Mouse (Mus musculus): ENCODE measurements around the gene Samd4b. TPM values are rescaled to one million over a fixed set of nuclear protein-coding genes. Genes with fewer than 3 reads are reported as not detected.

The Samd4b gene
- polyA plus RNA-seq, 1 experiment from 2014 or later, result 33.6 TPM

DNA sequence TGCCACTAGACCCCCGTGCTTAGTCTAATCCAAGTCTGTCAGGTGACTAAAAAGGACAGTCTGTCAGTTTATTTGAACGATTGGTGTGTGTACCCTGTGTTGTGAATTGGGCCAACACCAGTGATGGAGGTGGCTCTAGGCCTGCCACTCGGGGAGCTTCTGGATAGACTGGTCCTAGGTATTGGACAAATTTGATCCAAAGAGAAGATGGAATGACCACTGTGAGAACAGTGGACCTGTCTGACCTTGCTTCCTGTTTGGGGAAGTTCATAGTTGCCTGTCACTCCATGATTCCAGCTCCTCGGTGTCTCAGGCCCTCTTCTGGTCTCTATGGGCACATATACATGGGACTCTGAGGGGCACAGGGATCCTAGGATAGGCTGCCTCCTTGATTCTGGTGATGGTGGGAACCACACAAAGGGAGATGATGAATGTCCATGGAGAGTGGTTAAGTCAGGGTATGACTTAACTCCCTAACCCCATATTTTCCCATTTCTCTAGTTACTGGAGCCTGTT, 246.2 kb downstream of the Samd4b start:
- 33% methylated on average over 4 of the region's 4 CpGs for WGBS
- Histone ChIP-seq H3K9ac (peak overlapping the region; percentile 99), H3K4me2 (peak overlapping the region; percentile 71), H3K27me3 (no peaks in the 10 kb centered on the region), H3K9me3 (replicated peaks) (no peaks in the 10 kb centered on the region), H3K4me1 (peaks cover 20% of the 10 kb centered on the region), H3K4me3 (replicated peaks) (peak overlapping the region; percentile 74), H3K36me3 (peaks cover 38% of the 10 kb centered on the region), H3K27ac (no peak overlapping the region)
- ATAC-seq (replicated peaks; ENCODE audit: low FRiP score), result no peak

DNA sequence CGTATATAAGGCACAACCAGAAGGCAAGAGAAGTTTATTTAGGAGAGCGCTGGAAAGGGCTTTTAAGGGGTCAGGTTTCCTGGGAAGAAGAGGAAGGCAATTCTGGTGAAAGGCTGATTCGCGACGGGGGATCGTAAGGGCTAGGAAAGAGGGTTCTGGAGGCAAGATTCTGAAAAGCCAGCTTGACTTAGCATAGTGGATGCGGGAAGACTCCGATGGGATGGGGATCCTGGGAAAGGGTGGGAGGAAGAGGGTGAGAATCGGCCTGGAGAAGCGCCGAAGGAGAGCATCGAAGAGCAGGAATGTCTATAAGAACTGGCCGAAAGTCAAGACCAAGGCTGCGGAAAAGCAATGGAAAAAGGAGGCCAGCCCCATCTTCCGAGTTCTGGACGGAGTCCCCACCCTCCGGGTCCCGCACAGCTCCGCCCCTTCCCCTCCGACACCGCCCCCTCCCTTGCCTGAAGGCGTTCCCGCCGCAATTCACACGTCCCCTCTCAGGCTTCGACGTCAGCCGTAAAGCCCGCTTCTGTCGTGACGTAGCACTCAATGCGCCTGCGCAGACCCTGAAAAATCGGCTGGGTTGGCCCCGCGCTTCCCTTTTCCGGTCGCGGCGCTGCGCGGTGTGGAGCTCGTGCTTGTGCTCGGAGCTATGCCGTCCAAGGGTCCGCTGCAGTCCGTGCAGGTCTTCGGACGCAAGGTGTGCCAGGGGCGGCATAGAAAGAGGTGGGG, 247.6 kb downstream of the Samd4b start, which contains the start of gene Rps16:
Gene Rps16 (plus strand): TSS at position 498 of the 729 bp plus-strand sequence.
- under 1% methylated on average over 50 of the region's 50 CpGs for WGBS
- no peaks in the 10 kb centered on the region for H3K27me3 ChIP-seq
- no peaks in the 10 kb centered on the region for H3K9me3 ChIP-seq (replicated peaks)
- peak within 1 kb of the TSS; percentile 99 for H3K9ac ChIP-seq
- peak; percentile 93 for ATAC-seq (replicated peaks; ENCODE audit: low FRiP score)
- peaks cover 37% of the 10 kb centered on the region for H3K36me3 ChIP-seq
- peak within 1 kb of the TSS; percentile 94 for H3K27ac ChIP-seq
- peak within 1 kb of the TSS; percentile 74 for H3K4me3 ChIP-seq (replicated peaks)
- H3K4me2 ChIP-seq, result peak within 1 kb of the TSS; percentile 71
- peaks cover 18% of the 10 kb centered on the region for H3K4me1 ChIP-seq

Small RNA genes lying within 50 kb of the gene (microRNA-seq; reads per million reads assigned to microRNA genes)
- 0.59 reads per million for gene Mir7049

Other genes starting within 250 kb of the Samd4b start
- gene Rps16, start 247.5 kb downstream of the Samd4b start, polyA plus RNA-seq (2015; fragmentation: Nextera tagmentation; extraction: Ambion mirVana), result 995 and 1,159 TPM in 2 replicates
- gene Plekhg2, start 225.5 kb downstream of the Samd4b start, polyA plus RNA-seq (2015; fragmentation: Nextera tagmentation; extraction: Ambion mirVana), result 69.9 and 84.6 TPM in 2 replicates
- gene Zfp36, start 217.9 kb downstream of the Samd4b start, polyA plus RNA-seq (2015; fragmentation: Nextera tagmentation; extraction: Ambion mirVana), result 16.2 TPM in 2 replicates
- 52.6 and 57.7 TPM in 2 replicates for gene Med29, start 205.4 kb downstream of the Samd4b start, polyA plus RNA-seq (2015; fragmentation: Nextera tagmentation; extraction: Ambion mirVana)
- gene Paf1, start 205.2 kb downstream of the Samd4b start, polyA plus RNA-seq (2015; fragmentation: Nextera tagmentation; extraction: Ambion mirVana), result 86.8 and 100 TPM in 2 replicates
- gene Gmfg, start 160.7 kb downstream of the Samd4b start, polyA plus RNA-seq (2015; fragmentation: Nextera tagmentation; extraction: Ambion mirVana), result 16.4 and 17.3 TPM in 2 replicates
- gene Lrfn1, start 146.2 kb downstream of the Samd4b start, polyA plus RNA-seq (2015; fragmentation: Nextera tagmentation; extraction: Ambion mirVana), result 2.6 and 2.8 TPM in 2 replicates
- not detected in 2 replicates for gene Ifnl2, start 87.7 kb downstream of the Samd4b start, polyA plus RNA-seq (2015; fragmentation: Nextera tagmentation; extraction: Ambion mirVana)
- not detected in 2 replicates for gene Ifnl3, start 75.3 kb downstream of the Samd4b start, polyA plus RNA-seq (2015; fragmentation: Nextera tagmentation; extraction: Ambion mirVana)
- not detected in 2 replicates for gene Sycn, start 57.3 kb downstream of the Samd4b start, polyA plus RNA-seq (2015; fragmentation: Nextera tagmentation; extraction: Ambion mirVana)
- 0.14 TPM in 1 of 2 replicates, not detected in the other for gene Nccrp1, start 50.9 kb downstream of the Samd4b start, polyA plus RNA-seq (2015; fragmentation: Nextera tagmentation; extraction: Ambion mirVana)
- gene Pak4, start within 50 bp of the Samd4b start, polyA plus RNA-seq (2015; fragmentation: Nextera tagmentation; extraction: Ambion mirVana), result 63.9 and 72.1 TPM in 2 replicates
- not detected in 2 replicates for gene Acp7, start 33.2 kb upstream of the Samd4b start, polyA plus RNA-seq (2015; fragmentation: Nextera tagmentation; extraction: Ambion mirVana)
- 5.4 and 9.1 TPM in 2 replicates for gene Fbxo27, start 94.7 kb upstream of the Samd4b start, polyA plus RNA-seq (2015; fragmentation: Nextera tagmentation; extraction: Ambion mirVana)
- 8.2 and 9.2 TPM in 2 replicates for gene Fbxo17, start 118.7 kb upstream of the Samd4b start, polyA plus RNA-seq (2015; fragmentation: Nextera tagmentation; extraction: Ambion mirVana)
- 144 and 152 TPM in 2 replicates for gene Mrps12, start 143.7 kb upstream of the Samd4b start, polyA plus RNA-seq (2015; fragmentation: Nextera tagmentation; extraction: Ambion mirVana)
- gene Sars2, start 143.8 kb upstream of the Samd4b start, polyA plus RNA-seq (2015; fragmentation: Nextera tagmentation; extraction: Ambion mirVana), result 30.0 and 30.8 TPM in 2 replicates
- gene Ccer2, start 158.0 kb upstream of the Samd4b start, polyA plus RNA-seq (2015; fragmentation: Nextera tagmentation; extraction: Ambion mirVana), result not detected in 2 replicates
- gene Sirt2, start 168.6 kb upstream of the Samd4b start, polyA plus RNA-seq (2015; fragmentation: Nextera tagmentation; extraction: Ambion mirVana), result 57.2 and 67.6 TPM in 2 replicates
- 41.6 and 45.2 TPM in 2 replicates for gene Nfkbib, start 169.4 kb upstream of the Samd4b start, polyA plus RNA-seq (2015; fragmentation: Nextera tagmentation; extraction: Ambion mirVana)
- gene Rinl, start 190.8 kb upstream of the Samd4b start, polyA plus RNA-seq (2015; fragmentation: Nextera tagmentation; extraction: Ambion mirVana), result 6.2 and 7.4 TPM in 2 replicates
- 264 and 265 TPM in 2 replicates for gene Hnrnpl, start 210.4 kb upstream of the Samd4b start, polyA plus RNA-seq (2015; fragmentation: Nextera tagmentation; extraction: Ambion mirVana)
- gene Ech1, start 227.1 kb upstream of the Samd4b start, polyA plus RNA-seq (2015; fragmentation: Nextera tagmentation; extraction: Ambion mirVana), result 154 and 164 TPM in 2 replicates
- 12.0 and 32.1 TPM in 2 replicates for gene Lgals4, start 235.7 kb upstream of the Samd4b start, polyA plus RNA-seq (2015; fragmentation: Nextera tagmentation; extraction: Ambion mirVana)

Data from kidney, embryonic 15.5 days (tissue).